Mouse (Mus musculus) lung, adult 2 months (tissue): ENCODE measurements around the gene Pla2g2e.

Experiments used
- CTCF ChIP-seq: fragments of 200-500 bp; IDR thresholded peaks from 2 replicates; pipeline ENCODE4 v1.5.1; 2011; ENCODE audit warnings: mild to moderate bottlenecking, low read length, control low read depth; ENCODE audit not compliant: insufficient read depth
- POLR2A ChIP-seq: fragments of 200-500 bp; IDR thresholded peaks from 2 replicates; pipeline ENCODE4 v1.6.1; 2011; ENCODE audit warnings: low read depth, mild to moderate bottlenecking, control low read depth, low read length, borderline replicate concordance; ENCODE audit errors: extremely low read depth

- TF ChIP-seq CTCF = no peak
- TF ChIP-seq POLR2A = no peak
Measured at GRCm38 (mm10) chr4:138889635-138890034, 11.9 kb downstream of the Pla2g2e start.
